Mouse (Mus musculus): Measurements from ENCODE around the gene 1700067K01Rik.

The 1700067K01Rik gene

DNA sequence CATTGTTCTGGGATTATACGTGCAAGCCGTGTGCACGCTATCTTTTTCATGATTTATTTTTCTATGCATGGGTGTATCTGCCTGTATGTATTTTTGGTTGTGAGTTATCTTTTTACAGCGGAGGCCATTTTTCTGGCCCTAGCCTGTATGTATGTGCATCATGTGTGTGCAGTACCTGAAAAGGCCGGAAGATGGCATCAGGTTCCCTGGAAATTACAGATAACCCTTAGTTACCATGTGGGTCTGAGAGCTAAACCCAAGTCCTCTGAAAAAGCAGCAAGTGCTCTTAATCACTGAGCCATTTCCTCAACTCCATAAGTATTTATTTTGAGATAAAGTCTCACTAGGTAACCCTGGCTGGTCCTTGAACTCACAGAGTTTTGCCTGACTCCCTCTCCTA, 51.9 kb downstream of the 1700067K01Rik start:
- DNase-seq (ENCODE audit: low spot score in 2 of 2) = no peak
